Mouse (Mus musculus): Measurements from ENCODE around the gene Tmem8. TPM values are rescaled to one million over a fixed set of nuclear protein-coding genes. Genes with fewer than 3 reads are reported as not detected.
A peak's percentile ranks its signal among the peaks of the same experiment; 100 is the strongest.
"Not testable (repeated sequence)": the region's sequence is repeated elsewhere in the genome, so short reads cannot be mapped to it uniquely, and the experiment has no call there.

The Tmem8 gene
- polyA plus RNA-seq, 1 experiment from 2014 or later: 3.1 TPM

DNA sequence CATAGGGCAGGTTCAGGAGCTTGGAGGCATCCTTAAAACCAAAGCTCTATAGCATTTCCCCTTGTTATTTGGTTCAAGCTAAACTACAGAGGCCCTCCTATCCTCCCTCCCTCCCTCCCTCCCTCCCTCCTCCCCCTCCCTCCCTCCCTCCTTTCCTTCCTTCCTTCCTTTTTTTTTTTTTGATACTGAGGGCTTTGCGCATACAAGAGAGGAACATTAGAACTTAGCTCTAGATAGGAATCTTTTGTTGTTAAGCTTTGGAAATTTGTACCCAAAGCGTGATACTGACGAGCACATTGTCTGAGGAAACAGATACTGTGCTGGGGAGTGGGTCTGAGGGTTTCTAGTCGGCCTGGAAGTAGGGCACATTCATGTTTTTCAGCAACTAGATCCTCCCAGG lies 7.5 kb upstream of the Tmem8 start:
- H3K27ac ChIP-seq (ENCODE audit: low read depth, low read length): no peak overlapping the region
- H3K9ac ChIP-seq (replicated peaks; ENCODE audit: low read depth, low read length): no peak overlapping the region
- H3K4me2 ChIP-seq (ENCODE audit: low read depth, low read length): no peak overlapping the region
- no peak for ATAC-seq (ENCODE audit: low read depth)
- H3K27me3 ChIP-seq (ENCODE audit: control insufficient read depth, insufficient read depth, low read length): no peaks in the 10 kb centered on the region
- WGBS: 64% methylated on average over 3 of the region's 4 CpGs
- no peaks in the 10 kb centered on the region for H3K4me1 ChIP-seq (ENCODE audit: control insufficient read depth, insufficient read depth, low read length)
- no peaks in the 10 kb centered on the region for H3K36me3 ChIP-seq (ENCODE audit: control insufficient read depth, insufficient read depth, low read length)
- no peak overlapping the region for H3K4me3 ChIP-seq (ENCODE audit: low read depth, low read length)
- no peaks in the 10 kb centered on the region for H3K9me3 ChIP-seq (ENCODE audit: control insufficient read depth, low read length)

- Histone ChIP-seq H3K9me3 (ENCODE audit: control insufficient read depth, low read length) (no peaks in the 10 kb centered on the region), H3K4me1 (ENCODE audit: control insufficient read depth, insufficient read depth, low read length) (0 out of 2 replicates have a peak, but pooled peaks cover 2% of the 10 kb centered on the region), H3K27ac (ENCODE audit: low read depth, low read length) (no peak overlapping the region), H3K36me3 (ENCODE audit: control insufficient read depth, insufficient read depth, low read length) (no peaks in the 10 kb centered on the region), H3K4me2 (ENCODE audit: low read depth, low read length) (no peak overlapping the region), H3K4me3 (ENCODE audit: low read depth, low read length) (no peak overlapping the region), H3K27me3 (ENCODE audit: control insufficient read depth, insufficient read depth, low read length) (0 out of 2 replicates have a peak, but pooled peaks cover 3% of the 10 kb centered on the region), H3K9ac (replicated peaks; ENCODE audit: low read depth, low read length) (no peak overlapping the region)
- ATAC-seq (ENCODE audit: low read depth): no peak
- 24% methylated on average over 4 of the region's 4 CpGs for WGBS
Measured at GRCm38 (mm10) chr17:26110156-26110555, 2.9 kb upstream of the Tmem8 start.

DNA sequence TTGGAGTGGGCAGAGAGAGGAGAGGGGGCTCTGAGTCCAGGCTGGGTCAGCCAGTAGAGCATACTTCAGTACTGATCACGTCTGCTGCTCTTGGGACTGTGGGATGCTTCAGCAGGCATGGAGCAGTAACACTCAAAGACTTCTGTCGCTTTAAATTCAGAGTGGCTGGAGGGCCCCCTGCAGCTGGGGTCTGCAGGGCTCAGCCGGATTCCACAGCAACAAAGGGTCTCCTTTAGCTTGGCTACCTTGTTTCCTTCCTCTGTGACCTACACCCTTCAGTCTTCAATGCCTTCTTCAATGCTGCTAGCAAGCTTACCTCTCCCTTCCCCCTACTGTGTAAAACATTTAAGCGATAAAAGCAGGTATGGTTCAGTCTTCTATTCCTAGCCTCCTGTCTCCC lies 2.1 kb upstream of the Tmem8 start:
- Histone ChIP-seq H3K4me3 (ENCODE audit: low read depth, low read length) (no peak overlapping the region), H3K36me3 (ENCODE audit: control insufficient read depth, insufficient read depth, low read length) (no peaks in the 10 kb centered on the region), H3K4me1 (ENCODE audit: control insufficient read depth, insufficient read depth, low read length) (0 out of 2 replicates have a peak, but pooled peaks cover 2% of the 10 kb centered on the region), H3K4me2 (ENCODE audit: low read depth, low read length) (no peak overlapping the region), H3K9ac (replicated peaks; ENCODE audit: low read depth, low read length) (no peak overlapping the region), H3K9me3 (ENCODE audit: control insufficient read depth, low read length) (no peaks in the 10 kb centered on the region), H3K27me3 (ENCODE audit: control insufficient read depth, insufficient read depth, low read length) (0 out of 2 replicates have a peak, but pooled peaks cover 3% of the 10 kb centered on the region), H3K27ac (ENCODE audit: low read depth, low read length) (no peak overlapping the region)
- 1% methylated on average over 4 of the region's 4 CpGs for WGBS
- no peak for ATAC-seq (ENCODE audit: low read depth)

- Histone ChIP-seq H3K9ac (replicated peaks; ENCODE audit: low read depth, low read length) (no peak overlapping the region), H3K27ac (ENCODE audit: low read depth, low read length) (no peak overlapping the region), H3K27me3 (ENCODE audit: control insufficient read depth, insufficient read depth, low read length) (0 out of 2 replicates have a peak, but pooled peaks cover 3% of the 10 kb centered on the region), H3K36me3 (ENCODE audit: control insufficient read depth, insufficient read depth, low read length) (no peaks in the 10 kb centered on the region), H3K9me3 (ENCODE audit: control insufficient read depth, low read length) (no peaks in the 10 kb centered on the region), H3K4me2 (ENCODE audit: low read depth, low read length) (no peak overlapping the region), H3K4me1 (ENCODE audit: control insufficient read depth, insufficient read depth, low read length) (0 out of 2 replicates have a peak, but pooled peaks cover 2% of the 10 kb centered on the region), H3K4me3 (ENCODE audit: low read depth, low read length) (no peak overlapping the region)
- WGBS: 30% methylated on average over 4 of the region's 4 CpGs
- no peak for ATAC-seq (ENCODE audit: low read depth)
Measured at GRCm38 (mm10) chr17:26111722-26112121, 1.4 kb upstream of the Tmem8 start.

GRCm38 (mm10) chr17:26112751-26113150 lies 348 bp upstream of the Tmem8 start:
- peak overlapping the region; percentile 60 for H3K4me3 ChIP-seq (ENCODE audit: low read depth, low read length)
- 18% methylated on average over 14 of the region's 14 CpGs for WGBS

GRCm38 (mm10) chr17:26114061-26114460 lies 962 bp downstream of the Tmem8 start:
- Histone ChIP-seq H3K4me2 (ENCODE audit: low read depth, low read length) (peak overlapping the region; percentile 90), H3K27ac (ENCODE audit: low read depth, low read length) (no peak overlapping the region), H3K27me3 (ENCODE audit: control insufficient read depth, insufficient read depth, low read length) (0 out of 2 replicates have a peak, but pooled peaks cover 3% of the 10 kb centered on the region), H3K9ac (replicated peaks; ENCODE audit: low read depth, low read length) (peak overlapping the region; percentile 87; the same call in 1 of the 2 replicates), H3K4me3 (ENCODE audit: low read depth, low read length) (peak overlapping the region; percentile 60), H3K4me1 (ENCODE audit: control insufficient read depth, insufficient read depth, low read length) (0 out of 2 replicates have a peak, but pooled peaks cover 2% of the 10 kb centered on the region), H3K36me3 (ENCODE audit: control insufficient read depth, insufficient read depth, low read length) (no peaks in the 10 kb centered on the region), H3K9me3 (ENCODE audit: control insufficient read depth, low read length) (no peaks in the 10 kb centered on the region)
- no peak for ATAC-seq (ENCODE audit: low read depth)
- WGBS: 13% methylated on average over 8 of the region's 8 CpGs

More at GRCm38 (mm10) chr17:26112751-26113150, 348 bp upstream of the Tmem8 start:
- ATAC-seq (ENCODE audit: low read depth): no peak
- Histone ChIP-seq H3K27ac (ENCODE audit: low read depth, low read length) (no peak overlapping the region; the same call in 1 of the 2 replicates), H3K36me3 (ENCODE audit: control insufficient read depth, insufficient read depth, low read length) (no peaks in the 10 kb centered on the region), H3K4me1 (ENCODE audit: control insufficient read depth, insufficient read depth, low read length) (0 out of 2 replicates have a peak, but pooled peaks cover 2% of the 10 kb centered on the region), H3K9me3 (ENCODE audit: control insufficient read depth, low read length) (no peaks in the 10 kb centered on the region), H3K9ac (replicated peaks; ENCODE audit: low read depth, low read length) (peak overlapping the region; percentile 87), H3K27me3 (ENCODE audit: control insufficient read depth, insufficient read depth, low read length) (0 out of 2 replicates have a peak, but pooled peaks cover 3% of the 10 kb centered on the region), H3K4me2 (ENCODE audit: low read depth, low read length) (peak overlapping the region; percentile 90)

GRCm38 (mm10) chr17:26114461-26114860 lies 1.4 kb downstream of the Tmem8 start:
- not testable (repeated sequence) for H3K27me3 ChIP-seq (ENCODE audit: control insufficient read depth, insufficient read depth, low read length); H3K4me2 ChIP-seq (ENCODE audit: low read depth, low read length); H3K4me1 ChIP-seq (ENCODE audit: control insufficient read depth, insufficient read depth, low read length); H3K36me3 ChIP-seq (ENCODE audit: control insufficient read depth, insufficient read depth, low read length); H3K9ac ChIP-seq (replicated peaks; ENCODE audit: low read depth, low read length); ATAC-seq (ENCODE audit: low read depth); H3K9me3 ChIP-seq (ENCODE audit: control insufficient read depth, low read length); H3K27ac ChIP-seq (ENCODE audit: low read depth, low read length); H3K4me3 ChIP-seq (ENCODE audit: low read depth, low read length)
- 68% methylated on average over 7 of the region's 7 CpGs for WGBS

GRCm38 (mm10) chr17:26115205-26115898 lies 2.3 kb downstream of the Tmem8 start:
- Histone ChIP-seq H3K4me3 (ENCODE audit: low read depth, low read length) (no peak overlapping the region), H3K27ac (ENCODE audit: low read depth, low read length) (no peak overlapping the region), H3K4me2 (ENCODE audit: low read depth, low read length) (no peak overlapping the region), H3K4me1 (ENCODE audit: control insufficient read depth, insufficient read depth, low read length) (0 out of 2 replicates have a peak, but pooled peaks cover 2% of the 10 kb centered on the region), H3K27me3 (ENCODE audit: control insufficient read depth, insufficient read depth, low read length) (0 out of 2 replicates have a peak, but pooled peaks cover 3% of the 10 kb centered on the region), H3K9ac (replicated peaks; ENCODE audit: low read depth, low read length) (no peak overlapping the region), H3K9me3 (ENCODE audit: control insufficient read depth, low read length) (no peaks in the 10 kb centered on the region), H3K36me3 (ENCODE audit: control insufficient read depth, insufficient read depth, low read length) (no peaks in the 10 kb centered on the region)
- WGBS: 90% methylated on average over 7 of the region's 7 CpGs
- ATAC-seq (ENCODE audit: low read depth): no peak

DNA sequence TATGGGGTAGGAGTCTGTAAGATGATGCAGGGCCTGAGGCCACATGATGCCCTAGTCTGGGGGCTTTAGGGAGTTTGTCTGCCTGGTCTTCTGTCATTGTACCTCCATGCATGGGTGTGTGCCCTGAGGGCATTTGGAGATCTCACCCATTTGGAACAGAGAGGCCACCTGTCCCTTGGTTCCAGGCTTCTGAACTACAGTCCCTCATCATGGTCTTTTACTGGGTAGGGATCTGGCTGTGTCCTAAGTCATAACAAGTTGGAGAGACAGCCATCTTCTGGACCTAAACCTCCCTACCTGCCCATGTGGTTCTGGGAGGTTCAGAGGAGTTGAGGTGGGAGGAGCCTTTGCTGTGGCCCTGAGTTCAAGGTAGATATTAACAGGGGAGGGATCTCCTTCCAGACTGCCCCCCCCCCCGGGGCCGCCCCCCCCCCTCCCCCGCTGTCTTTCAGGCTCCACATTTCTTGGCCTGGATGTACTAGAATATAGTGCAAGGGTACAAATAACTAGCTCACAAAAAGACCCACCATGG lies 2.9 kb downstream of the Tmem8 start:
- Histone ChIP-seq H3K27me3 (ENCODE audit: control insufficient read depth, insufficient read depth, low read length) (0 out of 2 replicates have a peak, but pooled peaks cover 3% of the 10 kb centered on the region), H3K36me3 (ENCODE audit: control insufficient read depth, insufficient read depth, low read length) (no peaks in the 10 kb centered on the region), H3K4me2 (ENCODE audit: low read depth, low read length) (no peak overlapping the region), H3K27ac (ENCODE audit: low read depth, low read length) (no peak overlapping the region), H3K9me3 (ENCODE audit: control insufficient read depth, low read length) (no peaks in the 10 kb centered on the region), H3K9ac (replicated peaks; ENCODE audit: low read depth, low read length) (no peak overlapping the region), H3K4me1 (ENCODE audit: control insufficient read depth, insufficient read depth, low read length) (0 out of 2 replicates have a peak, but pooled peaks cover 2% of the 10 kb centered on the region), H3K4me3 (ENCODE audit: low read depth, low read length) (no peak overlapping the region)
- no peak for ATAC-seq (ENCODE audit: low read depth)
- 71% methylated on average over 2 of the region's 3 CpGs for WGBS

All from neural tube, embryonic 14.5 days (tissue).